Mouse (Mus musculus) cerebellum, adult 11-12 months (tissue): ENCODE measurements at regions not wholly inside any gene's neighbourhood (a gene's known extent, or its start where the extent isn't known, plus 50 kb on each side); places are given as distances from the start of the nearest gene placed in this dataset.

Experiments used
- DNase-seq: peaks from one replicate; pipeline ENCODE4 v3.0.0; 2022

DNA sequence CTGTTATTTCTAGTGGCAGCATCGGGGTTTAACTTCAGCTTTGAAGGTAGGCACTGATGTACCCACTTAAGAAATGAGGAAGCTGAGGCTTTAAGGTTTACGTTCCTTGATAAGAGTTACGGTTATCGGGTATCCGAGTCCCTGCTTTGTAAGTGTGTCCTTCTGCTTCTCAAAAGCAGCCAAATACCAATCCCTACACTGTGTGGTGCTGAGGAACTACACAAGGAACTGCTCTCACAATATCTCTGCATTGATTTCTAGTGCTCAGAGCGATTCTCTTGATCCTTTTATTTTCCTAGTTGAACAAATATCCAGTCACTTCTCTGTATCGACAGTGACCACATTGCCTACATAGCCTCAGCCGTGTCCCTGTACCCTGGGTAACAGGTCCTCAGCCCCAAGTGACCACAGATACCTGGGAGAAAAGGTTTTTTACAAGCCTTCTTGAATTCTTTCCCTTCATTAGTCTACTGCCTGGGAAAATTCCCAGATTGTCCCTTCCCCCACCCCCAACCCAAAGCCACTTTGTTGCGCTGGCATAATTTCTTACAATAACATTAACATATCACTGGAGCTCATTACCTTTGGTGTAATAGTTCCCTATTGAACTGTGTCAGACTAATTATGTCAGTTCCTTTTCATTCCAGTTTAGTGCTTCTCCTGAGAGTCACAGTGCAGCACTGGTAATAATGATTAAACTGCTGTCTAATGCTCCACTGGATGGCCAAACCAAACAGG lies 184.0 kb upstream of the Nlrp1b start:
- no peak for DNase-seq

DNA sequence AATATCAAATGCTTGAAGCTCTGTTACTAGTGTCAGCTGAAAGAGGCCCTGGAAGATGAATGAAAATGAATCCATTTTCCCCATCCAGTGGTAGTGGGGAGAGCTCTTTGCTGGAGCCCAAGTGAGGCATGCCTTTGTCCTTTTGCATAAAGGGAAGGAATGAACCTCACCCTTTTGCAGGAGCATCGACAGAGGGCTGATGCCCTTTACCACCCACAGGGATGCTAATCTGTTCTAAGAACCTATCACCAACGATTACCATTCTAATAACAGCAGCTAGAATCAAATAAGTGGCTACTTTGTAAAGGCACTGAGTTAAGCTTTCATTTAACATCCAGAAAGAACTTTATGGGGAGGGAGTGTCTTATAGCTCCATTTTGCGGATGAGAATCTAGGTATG lies 184.9 kb upstream of the Nlrp1b start:
- no peak for DNase-seq

DNA sequence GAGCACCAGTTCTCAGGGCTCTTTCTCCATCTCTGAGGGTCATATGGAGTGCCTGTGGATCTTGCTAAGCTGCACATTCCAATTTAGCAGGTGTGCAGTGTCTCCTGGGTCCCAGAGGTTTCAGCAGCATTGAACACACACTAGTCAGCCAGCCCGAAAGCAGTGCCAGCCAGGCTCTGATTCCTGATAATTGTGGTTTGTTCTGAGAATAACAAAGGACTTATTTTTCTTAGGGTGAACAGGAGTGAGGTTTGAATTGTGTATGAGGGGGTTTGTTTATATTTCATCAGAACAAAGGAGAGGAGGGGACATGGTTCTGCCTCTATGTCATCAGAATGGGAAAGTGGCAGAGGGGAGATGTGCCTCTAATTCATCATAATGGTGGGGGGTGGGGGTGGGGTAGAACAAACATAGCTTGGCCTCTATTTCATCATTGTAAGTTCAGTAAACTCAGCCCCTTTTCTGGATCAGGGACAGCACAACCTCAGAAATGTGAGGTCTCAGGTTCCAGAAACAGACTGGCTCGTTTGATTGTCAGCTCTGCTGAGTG lies 191.8 kb upstream of the Nlrp1b start:
- DNase-seq = no peak

DNA sequence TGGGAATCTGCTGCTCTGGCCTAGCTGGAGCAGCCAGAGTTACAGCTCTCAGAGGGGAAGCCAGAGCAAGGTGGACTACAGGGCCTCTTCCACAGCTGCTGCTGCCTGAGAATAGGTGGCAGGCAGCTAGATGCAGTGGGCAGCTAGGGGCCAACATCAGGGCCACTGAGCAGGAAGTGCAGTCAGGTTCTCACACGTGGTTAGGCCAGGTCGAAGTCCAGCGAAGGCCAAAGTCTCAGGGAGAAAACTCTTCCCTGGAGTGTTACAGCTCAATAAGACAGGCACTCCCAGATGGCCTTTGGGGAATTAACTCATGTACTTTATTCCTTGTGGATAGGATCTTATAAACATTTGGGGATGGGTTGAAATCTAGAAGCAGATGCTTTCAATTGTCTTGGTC lies 192.7 kb upstream of the Nlrp1b start:
- no peak for DNase-seq

DNA sequence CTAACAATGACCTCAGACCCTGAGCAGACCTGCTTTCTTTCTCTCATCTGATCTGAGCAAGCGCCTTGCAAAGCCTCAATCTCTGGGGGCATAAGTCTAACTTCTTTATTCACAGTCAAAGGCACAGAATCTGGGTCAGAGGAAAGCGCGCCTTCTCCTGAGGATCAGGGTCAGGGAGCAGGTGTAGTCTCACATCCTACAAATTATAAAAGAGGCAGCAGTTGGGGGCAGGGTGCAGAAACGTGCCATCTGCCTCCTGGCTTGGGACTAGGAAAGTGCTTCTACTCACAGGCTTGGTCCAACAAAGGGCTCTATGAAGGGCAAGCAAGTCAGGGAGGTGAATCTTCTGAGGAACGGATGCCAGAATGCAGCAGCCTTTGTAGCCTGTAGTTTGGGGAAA lies 194.3 kb upstream of the Nlrp1b start:
- DNase-seq = peak; percentile 20

DNA sequence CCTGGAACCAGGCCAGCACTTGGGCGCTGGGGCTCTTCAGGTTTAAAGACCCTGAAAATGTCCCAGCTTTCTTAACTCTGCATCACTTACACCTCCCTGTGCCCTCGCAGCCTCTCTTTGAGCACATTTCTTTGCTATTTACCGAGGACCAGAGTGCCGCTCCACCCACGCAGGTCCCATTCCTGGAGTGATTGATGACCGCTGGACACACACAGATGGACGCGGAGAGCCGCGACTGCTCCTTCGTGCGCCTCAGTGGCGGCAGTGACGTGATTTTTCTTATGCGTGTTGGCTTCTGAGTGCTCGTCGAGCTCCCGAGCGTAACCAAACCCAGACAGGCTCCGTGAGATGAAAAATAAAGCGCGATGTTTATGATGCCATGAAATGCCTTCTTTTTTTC lies 199.2 kb upstream of the Nlrp1b start:
- DNase-seq = no peak

DNA sequence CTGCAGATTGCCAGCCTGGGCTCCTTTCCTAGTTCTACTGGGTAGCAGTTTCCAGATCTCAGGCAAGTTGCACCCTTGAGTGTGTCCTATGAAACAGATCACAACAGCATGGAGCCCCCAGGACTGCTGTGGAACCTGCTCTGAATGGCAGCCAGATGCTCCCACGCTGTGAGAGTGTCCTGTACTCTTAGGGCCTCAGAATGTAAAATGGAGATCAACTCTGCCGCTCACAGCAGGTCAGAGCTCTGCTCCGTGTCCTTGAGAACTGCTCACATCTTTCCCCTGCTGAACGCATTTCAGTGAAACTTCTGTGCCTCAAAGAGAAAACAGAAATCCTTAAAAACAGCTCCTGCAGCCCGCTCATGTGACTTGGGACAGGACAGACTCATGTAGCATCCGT lies 203.7 kb upstream of the Nlrp1b start:
- DNase-seq = no peak

DNA sequence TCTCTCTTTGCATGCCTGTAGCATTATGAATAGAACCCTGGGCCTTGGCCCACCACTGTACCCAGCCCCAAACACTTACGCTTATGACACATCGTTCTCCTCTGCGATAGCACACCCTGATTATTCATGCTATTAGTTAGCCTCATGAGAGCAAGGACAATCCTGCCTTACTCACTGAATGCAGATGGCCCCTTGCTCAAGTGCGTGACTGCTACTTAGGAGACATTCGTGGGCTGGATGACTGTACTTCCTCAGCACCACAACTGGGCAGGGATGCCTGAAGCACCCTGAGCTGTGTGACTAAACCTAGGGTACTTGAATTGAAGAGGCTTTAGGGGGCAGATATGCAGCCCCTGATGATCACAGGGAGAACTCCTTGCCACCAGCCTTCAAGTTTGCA lies 204.4 kb upstream of the Nlrp1b start:
- DNase-seq = no peak

DNA sequence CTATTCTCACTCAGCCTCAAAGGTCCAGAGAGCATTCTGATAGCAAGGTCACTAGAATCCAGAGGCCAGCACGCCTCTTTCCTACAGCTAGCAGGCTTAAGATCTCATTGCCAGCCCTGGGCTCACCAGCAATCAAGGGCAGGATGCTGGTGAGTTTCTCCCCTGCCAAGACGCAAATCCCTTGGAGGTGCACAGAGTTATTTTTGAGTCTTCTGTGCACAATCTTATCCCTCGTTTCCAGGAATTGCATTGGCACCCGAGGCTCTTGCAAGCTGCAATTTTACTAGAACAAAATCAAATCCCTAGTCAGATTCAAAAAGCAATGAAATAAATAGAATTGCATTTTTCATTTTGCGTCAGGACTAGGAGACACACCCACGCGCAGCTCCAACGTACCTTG lies 205.2 kb upstream of the Nlrp1b start:
- no peak for DNase-seq

DNA sequence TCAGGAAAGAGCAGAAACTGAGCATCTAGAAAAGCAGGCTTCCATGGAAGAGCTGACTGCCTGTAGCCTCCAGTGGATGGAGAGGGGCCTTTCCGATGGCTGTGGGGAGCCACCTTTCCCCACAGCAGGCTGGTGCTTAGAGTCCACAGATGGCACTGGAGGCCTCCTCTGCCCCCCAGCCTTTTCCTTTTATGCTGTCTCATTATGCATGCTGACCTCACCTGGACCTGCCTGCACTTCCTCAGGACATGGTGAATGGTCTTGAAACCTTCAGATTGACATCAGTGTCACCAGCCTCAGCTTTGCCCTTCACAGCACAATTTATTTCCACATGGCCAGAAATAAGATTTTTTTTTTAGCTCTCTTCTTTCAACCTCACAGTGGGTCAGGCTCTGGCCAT lies 205.8 kb upstream of the Nlrp1b start:
- no peak for DNase-seq

DNA sequence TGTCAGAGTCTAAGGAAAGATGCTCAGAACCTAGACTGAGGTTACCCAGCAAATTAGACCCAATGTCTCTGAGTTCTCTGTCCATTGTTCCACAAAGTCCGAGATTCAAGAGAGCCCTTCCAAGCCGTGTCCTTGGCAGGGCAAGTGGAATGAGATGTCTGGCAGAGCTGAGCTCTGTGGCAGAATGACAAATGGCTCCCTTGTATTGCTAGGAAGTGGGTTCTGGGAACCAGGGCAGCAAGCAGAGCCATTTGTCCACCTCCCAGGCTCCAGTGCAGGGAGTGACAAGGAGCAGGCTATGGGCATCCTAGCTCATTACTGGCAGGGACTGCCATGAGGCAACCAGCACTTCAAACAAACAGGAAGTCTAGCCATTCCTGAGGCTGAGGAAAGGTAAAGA lies 206.3 kb upstream of the Nlrp1b start:
- DNase-seq = peak; percentile 48

DNA sequence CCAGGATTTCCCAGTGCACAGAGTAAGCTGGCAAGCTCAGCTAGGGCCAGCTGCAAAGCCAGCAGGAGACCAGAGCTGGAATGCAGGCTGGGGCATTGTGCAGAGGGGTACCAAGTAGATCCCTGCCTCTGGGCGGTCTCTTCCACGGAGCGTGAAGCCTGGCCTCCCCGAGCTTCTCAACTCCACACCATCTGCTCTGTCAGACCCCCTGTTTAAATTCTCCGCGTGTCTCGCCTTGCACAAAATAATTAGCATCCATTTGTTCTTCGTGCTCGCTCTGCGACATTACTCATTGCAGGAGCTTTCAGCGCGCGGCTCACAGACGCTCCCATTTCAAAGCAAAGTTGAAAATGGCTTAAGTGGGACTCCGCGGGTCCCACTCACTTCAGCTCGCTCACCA lies 209.3 kb upstream of the Nlrp1b start:
- peak; percentile 30 for DNase-seq

DNA sequence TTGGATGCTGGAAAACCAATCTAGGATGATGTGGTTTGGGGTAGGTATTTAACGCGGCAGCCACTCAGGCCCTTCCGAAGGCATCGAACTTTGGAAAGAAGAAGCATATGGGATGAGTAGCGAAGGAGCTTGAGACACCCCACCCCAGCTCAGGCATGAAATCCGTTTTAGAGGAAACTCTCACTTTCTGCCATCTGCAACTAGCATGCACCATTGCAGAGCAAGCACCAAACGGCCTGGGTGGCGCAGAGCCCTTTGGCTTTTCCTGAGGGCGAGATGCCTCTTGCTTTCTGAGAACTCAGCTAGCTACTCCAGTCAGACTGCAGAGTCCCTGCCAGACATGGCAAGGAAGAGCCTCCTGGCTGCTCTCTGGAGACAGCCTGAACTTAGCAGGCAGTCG lies 209.9 kb upstream of the Nlrp1b start:
- no peak for DNase-seq

DNA sequence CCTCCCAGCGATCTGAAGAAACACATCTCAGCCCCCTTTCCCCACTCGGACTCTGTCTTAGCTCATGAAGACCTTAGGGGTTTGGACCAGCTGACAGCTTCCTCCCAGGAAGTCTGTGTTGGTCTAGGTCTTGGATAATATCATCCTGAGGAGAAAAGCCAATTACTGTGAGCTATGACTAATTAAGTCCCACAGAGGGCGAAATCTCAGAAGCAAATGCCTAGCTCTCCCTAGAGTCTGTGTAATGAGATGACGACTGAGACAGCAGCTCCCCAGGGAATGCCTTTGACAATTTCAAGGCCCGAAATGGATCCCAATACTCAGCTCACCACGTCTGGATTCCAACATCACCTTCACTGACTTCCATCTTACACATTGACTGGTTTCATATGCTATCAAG lies 213.5 kb upstream of the Nlrp1b start:
- no peak for DNase-seq

DNA sequence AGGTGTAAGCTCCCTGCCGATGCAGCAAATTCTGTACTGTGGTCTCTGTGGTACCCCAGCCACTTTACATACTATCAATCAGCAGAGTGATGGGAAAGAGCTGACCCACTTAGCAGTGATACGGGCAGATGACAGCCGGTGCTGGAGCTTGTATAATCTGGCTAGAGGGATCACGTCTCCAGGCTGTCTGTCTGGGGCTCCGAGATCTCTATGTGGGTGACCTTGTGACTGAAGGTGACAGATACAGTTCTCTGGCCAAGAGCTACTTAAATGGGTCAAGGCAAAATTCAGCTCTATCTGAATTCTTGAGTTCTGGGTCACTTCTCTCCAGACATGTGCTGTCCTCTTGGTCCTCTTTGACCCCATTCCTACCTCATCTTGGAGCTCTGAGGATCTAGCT lies 216.1 kb upstream of the Nlrp1b start:
- no peak for DNase-seq

DNA sequence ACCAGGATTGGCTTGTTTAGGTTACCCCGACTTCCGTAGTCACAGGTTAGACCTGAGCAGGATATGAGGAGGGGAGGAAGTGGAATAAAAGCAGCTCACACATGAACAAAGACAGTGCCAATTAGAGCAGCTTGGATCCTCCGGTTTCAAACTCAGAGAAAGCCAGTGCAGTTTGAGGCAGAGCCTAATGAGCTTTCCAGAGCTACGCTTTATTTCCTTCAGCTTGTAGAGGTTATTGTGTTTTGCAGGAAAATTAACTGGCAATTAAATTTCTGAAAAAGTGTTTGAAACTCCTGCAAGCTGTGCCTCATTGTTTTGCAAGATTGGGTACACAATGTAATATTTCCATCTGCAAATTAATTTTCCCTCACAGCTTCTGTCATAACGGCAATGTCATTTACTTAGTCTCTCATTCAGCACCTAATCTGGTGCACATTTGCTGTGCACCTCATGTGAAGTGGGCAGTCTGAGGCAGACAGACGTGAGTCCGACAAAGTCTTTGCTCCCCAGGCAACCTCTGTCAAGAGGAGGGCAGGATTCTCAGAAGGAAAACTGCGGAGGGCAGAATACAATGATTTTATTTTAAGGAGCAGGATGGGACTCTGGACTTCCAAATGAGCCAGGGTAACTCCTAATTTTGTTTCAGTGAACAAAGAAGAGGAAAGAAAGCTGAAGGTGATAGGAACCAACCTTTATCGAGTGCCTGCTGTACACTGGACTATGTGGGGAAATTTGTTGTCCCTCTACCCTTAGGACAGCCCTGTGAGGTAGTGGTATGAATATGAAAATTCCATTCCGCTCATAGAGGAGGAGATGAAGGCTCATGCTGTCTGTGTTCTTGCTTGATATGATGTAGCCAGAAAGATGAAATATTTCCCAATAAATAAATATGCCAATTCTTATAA lies 217.6 kb upstream of the Nlrp1b start:
- DNase-seq = no peak

DNA sequence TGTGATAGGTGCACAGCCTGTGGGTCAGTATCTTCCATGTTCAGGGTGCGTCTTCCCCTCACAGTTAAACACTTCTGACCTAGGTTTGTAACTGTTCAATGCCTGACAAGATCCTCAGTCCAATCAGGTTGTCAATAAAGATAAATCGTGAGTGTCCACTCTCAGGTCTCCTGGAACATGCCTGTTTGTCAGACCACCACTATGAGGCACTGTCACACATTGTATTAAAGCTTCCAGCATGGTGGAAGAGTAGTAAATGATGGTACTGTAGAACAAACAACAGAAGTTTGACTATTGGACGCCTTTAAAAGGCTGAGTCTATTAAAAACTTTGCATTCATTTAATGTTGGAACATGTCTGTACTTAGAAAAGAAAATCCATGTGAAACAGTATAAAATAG lies 249.6 kb upstream of the Nlrp1b start:
- DNase-seq = no peak

DNA sequence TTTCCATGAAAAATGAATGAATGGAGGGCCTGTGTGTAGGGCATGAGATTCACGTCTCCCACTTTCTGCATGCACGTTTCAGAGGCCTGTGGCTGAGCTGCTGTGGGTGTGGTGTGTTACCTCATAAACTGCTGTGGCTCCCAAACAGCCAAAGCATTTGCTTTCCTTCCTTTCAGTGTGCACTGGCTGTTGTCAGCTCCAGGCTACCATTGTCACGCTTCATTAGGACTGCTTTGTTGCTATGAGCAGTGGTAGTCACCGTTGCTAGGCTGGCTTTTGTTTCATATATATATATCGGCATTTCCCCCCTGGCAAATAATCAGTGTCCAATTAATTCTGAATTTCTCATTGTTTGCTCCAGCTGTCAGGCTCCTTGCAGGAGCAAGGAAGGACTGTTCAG lies 251.9 kb upstream of the Wscd1 start:
- DNase-seq = no peak

DNA sequence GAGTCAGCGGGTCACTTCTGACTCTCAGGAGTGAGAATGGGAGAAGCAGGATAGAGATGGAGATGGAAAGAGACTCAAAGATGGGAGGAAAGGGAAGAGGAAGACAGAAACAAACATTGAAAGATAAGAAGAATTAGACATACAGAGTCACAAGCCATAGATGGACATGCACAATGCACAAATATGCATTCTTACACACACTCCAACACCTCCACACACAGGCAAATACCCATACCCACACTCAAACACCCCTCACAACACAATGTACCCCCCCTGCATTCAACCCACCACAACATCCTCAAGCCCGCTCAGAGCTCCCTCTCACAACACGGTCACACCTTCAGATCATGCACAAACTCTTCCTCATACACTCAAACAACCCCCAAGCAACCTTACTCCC lies 251.4 kb upstream of the Wscd1 start:
- no peak for DNase-seq

DNA sequence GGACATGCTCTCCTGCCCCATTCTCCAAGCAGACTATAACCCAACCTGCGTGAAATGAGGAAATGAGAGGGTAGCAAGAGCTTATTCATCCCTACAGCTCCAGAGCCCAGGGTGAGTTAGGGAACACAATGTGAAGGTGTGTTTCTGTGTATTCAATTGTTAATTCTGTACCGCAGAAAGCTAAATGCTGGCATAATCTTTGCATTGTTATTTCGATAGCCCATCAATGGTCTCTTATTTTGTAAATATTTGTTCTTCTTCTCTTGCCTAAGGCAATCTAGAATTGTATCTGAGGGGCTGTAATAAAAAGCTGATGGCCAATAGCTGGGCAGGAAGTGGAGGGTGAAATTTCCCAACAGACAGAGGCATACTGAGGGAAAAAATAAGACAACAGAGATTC lies 247.6 kb upstream of the Wscd1 start:
- no peak for DNase-seq

DNA sequence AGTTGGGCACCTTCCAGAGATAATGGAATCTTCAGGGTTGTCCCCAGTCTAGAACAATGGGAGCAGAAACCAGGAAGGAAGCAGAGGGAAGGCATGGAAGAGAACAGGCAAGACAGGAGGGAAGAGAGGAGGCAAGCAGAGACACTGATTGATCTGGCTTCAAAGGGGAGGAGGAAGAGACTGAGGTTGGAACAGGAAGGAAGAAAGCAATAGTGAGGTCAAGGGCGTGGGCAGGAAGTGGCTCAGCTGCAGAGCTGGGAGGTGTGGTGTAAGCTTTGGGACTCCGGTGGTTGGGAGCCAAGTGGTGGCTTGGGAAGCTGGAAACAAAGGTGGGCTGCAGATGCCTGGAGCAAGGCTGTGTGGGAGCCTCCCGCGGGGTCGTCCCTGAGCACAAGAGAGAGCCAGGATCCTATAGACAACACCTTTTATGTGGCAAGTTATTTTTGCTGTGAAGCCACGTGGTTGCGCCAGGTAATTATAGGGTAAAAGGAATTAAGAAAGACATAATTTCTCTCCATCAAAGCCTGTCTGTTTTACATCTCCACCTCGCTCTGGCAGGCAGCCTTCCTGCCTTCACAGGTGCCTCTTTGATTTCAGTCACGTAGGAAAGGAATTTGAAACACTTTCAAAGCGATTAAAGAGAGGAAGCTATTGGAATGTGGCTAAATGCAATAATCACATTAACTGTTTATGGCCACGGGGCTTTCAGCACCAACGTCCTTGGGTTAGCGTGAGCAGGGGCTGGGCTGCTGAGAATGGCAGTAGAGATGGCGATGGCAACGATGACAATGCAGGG lies 237.3 kb upstream of the Wscd1 start:
- no peak for DNase-seq

DNA sequence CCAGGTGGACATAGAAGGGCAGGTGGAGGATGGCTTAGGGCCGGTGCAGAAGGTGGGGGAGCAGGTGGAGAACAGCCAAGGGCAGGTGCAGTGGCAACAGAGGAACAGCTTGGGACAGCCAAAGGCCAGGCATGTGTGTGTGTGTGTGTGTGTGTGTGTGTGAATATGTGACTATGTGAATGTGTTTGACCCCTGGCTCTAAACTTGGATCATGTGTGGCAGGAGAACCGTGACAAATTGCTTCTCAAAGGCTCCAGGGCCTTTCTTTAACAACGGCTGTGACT lies 236.7 kb upstream of the Wscd1 start:
- peak; percentile 40 for DNase-seq

DNA sequence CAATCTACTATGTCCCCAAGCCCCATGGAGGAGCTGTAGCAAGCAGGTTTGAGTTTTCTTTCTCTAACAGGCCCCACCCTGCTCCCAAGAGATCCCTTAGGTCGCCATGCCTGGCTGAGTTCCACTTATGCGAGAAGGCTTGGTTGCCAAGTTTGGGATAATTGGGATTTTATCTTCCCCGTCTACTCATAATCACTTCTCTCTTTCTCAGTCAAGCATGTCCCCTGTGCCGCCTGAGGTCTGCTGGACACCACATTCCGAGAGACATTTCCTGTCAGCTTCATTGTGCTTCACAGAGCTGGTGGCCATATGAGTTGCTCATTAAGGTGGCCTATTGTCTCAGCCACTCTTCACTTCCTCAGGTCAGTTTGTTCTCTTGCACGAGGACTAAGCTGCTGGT lies 234.5 kb upstream of the Wscd1 start:
- DNase-seq = no peak

DNA sequence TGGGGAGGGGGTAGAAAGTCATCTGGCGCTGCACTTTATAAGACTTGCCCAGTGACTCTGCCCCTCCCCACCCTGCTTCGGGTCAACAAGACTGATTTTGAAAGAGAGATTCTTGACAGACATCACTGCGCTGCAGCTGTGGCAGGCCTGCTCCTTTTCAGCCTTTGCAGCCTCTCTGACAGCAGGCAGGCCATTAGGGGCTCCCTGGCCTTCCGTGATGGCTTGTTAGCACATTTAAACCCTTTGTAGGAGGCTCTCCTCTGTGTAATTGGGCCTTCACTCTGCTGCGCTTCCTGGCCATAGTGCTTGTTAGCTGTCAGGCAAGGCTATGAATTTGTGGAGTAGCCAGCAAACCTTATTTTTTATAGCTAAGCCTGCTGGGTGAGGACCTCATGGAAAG lies 232.3 kb upstream of the Wscd1 start:
- DNase-seq = no peak
